Mouse (Mus musculus): ENCODE data around the gene Slc4a1ap. TPM values are rescaled to one million over a fixed set of nuclear protein-coding genes. Genes with fewer than 3 reads are reported as not detected.

Gene Slc4a1ap
- polyA plus RNA-seq, 1 experiment from 2014 or later: 11.0 TPM

- H3K27ac ChIP-seq (ENCODE audit: low read length): no peak overlapping the region
- no peak for ATAC-seq (ENCODE audit: low read depth)
- no peak overlapping the region for H3K4me3 ChIP-seq (ENCODE audit: low read depth, low read length)
- no peak overlapping the region for H3K4me2 ChIP-seq (ENCODE audit: low read depth, low read length)
- H3K36me3 ChIP-seq (ENCODE audit: control insufficient read depth, insufficient read depth): no peaks in the 10 kb centered on the region
- no peaks in the 10 kb centered on the region for H3K27me3 ChIP-seq (ENCODE audit: control insufficient read depth, insufficient read depth, low read depth, low read length)
- H3K9ac ChIP-seq (ENCODE audit: low read depth, low read length): no peak overlapping the region
- WGBS (ENCODE audit: insufficient replicate concordance): 28% methylated on average over 3 of the region's 3 CpGs
- no peaks in the 10 kb centered on the region for H3K9me3 ChIP-seq (replicated peaks; ENCODE audit: control insufficient read depth, low read length)
- peaks cover 3% of the 10 kb centered on the region; the same call in 1 of the 2 replicates for H3K4me1 ChIP-seq (ENCODE audit: control insufficient read depth, low read depth, low read length)
These were observed 79.4 kb downstream of the Slc4a1ap start for GRCm38 (mm10) chr5:31606151-31606550.

Other genes with a start within 250 kb of the Slc4a1ap start
- 4.5 and 5.1 TPM in 2 replicates for gene Ift172, start 235.9 kb upstream of the Slc4a1ap start, polyA plus RNA-seq (2015; fragmentation: Nextera tagmentation; extraction: Ambion mirVana)
- 4.0 and 5.2 TPM in 2 replicates for gene Fndc4, start 230.9 kb upstream of the Slc4a1ap start, polyA plus RNA-seq (2015; fragmentation: Nextera tagmentation; extraction: Ambion mirVana)
- gene Gckr, start 229.6 kb upstream of the Slc4a1ap start, polyA plus RNA-seq (2015; fragmentation: Nextera tagmentation; extraction: Ambion mirVana): 31.1 and 39.4 TPM in 2 replicates
- 13.3 and 14.2 TPM in 2 replicates for gene Zfp512, start 74.6 kb upstream of the Slc4a1ap start, polyA plus RNA-seq (2015; fragmentation: Nextera tagmentation; extraction: Ambion mirVana)
- not detected in 2 replicates for gene 4930548H24Rik, start 41.3 kb upstream of the Slc4a1ap start, polyA plus RNA-seq (2015; fragmentation: Nextera tagmentation; extraction: Ambion mirVana)
- 14.4 and 14.6 TPM in 2 replicates for gene Gpn1, start 32.3 kb upstream of the Slc4a1ap start, polyA plus RNA-seq (2015; fragmentation: Nextera tagmentation; extraction: Ambion mirVana)
- gene Supt7l, start 812 bp downstream of the Slc4a1ap start, polyA plus RNA-seq (2015; fragmentation: Nextera tagmentation; extraction: Ambion mirVana): 7.5 and 8.4 TPM in 2 replicates
- gene Mrpl33, start 69.9 kb downstream of the Slc4a1ap start, polyA plus RNA-seq (2015; fragmentation: Nextera tagmentation; extraction: Ambion mirVana): 141 and 152 TPM in 2 replicates
- 17.6 and 18.1 TPM in 2 replicates for gene Rbks, start 170.6 kb downstream of the Slc4a1ap start, polyA plus RNA-seq (2015; fragmentation: Nextera tagmentation; extraction: Ambion mirVana)
- gene Babam2, start 170.7 kb downstream of the Slc4a1ap start, polyA plus RNA-seq (2015; fragmentation: Nextera tagmentation; extraction: Ambion mirVana): 31.8 and 32.4 TPM in 2 replicates

Measured in liver, embryonic 16.5 days (tissue).